Mouse (Mus musculus): Measurements from ENCODE around the gene Acr. TPM values are rescaled to one million over a fixed set of nuclear protein-coding genes. Genes with fewer than 3 reads are reported as not detected.

The Acr gene
- total RNA-seq (2014; rRNA removed), result not detected in 2 replicates
- 0.10 and 0.16 TPM in 2 replicates for polyA plus RNA-seq (2012; rRNA removed)

GRCm38 (mm10) chr15:89568114-89568513 is at the start of gene Acr:
Gene Acr (plus strand): TSS chr15:89568326.
- no peaks in the 10 kb centered on the region for H3K36me3 ChIP-seq (ENCODE audit: control insufficient read depth, insufficient read depth, low read length)
- H3K4me3 ChIP-seq (ENCODE audit: insufficient read depth, low read depth, low read length), result no peak within 1 kb of the TSS
- no peak within 1 kb of the TSS for H3K27ac ChIP-seq (replicated peaks; ENCODE audit: insufficient read depth, low read depth, low read length)
- H3K4me1 ChIP-seq (ENCODE audit: control insufficient read depth, insufficient read depth, low read length), result no peaks in the 10 kb centered on the region
- H3K27me3 ChIP-seq (ENCODE audit: control insufficient read depth, insufficient read depth, low read length), result no peaks in the 10 kb centered on the region
- TF ChIP-seq POLR2A (IDR thresholded peaks at IDR 0.05; ENCODE audit: extremely low read depth, insufficient read depth, low read length) (no peak), CTCF (IDR thresholded peaks at IDR 0.05; ENCODE audit: low read depth, low read length) (no peak)
- WGBS, result 83% methylated on average over 6 of the region's 6 CpGs
- no peaks in the 10 kb centered on the region for H3K79me2 ChIP-seq (ENCODE audit: control insufficient read depth, insufficient read depth, low read length)
- H3K9ac ChIP-seq (ENCODE audit: low read depth, low read length), result no peak within 1 kb of the TSS
- DNase-seq (ENCODE audit: extremely low read depth, low read depth, low spot score), result no peak

- WGBS, result 71% methylated on average over 7 of the region's 7 CpGs
- TF ChIP-seq CTCF (IDR thresholded peaks at IDR 0.05; ENCODE audit: low read depth, low read length) (no peak), POLR2A (IDR thresholded peaks at IDR 0.05; ENCODE audit: extremely low read depth, insufficient read depth, low read length) (no peak)
- Histone ChIP-seq H3K9ac (ENCODE audit: low read depth, low read length) (no peak overlapping the region), H3K27ac (replicated peaks; ENCODE audit: insufficient read depth, low read depth, low read length) (no peak overlapping the region), H3K4me3 (ENCODE audit: insufficient read depth, low read depth, low read length) (no peak overlapping the region), H3K4me1 (ENCODE audit: control insufficient read depth, insufficient read depth, low read length) (no peaks in the 10 kb centered on the region), H3K27me3 (ENCODE audit: control insufficient read depth, insufficient read depth, low read length) (0 out of 2 replicates have a peak, but pooled peaks cover 7% of the 10 kb centered on the region), H3K36me3 (ENCODE audit: control insufficient read depth, insufficient read depth, low read length) (no peaks in the 10 kb centered on the region), H3K79me2 (ENCODE audit: control insufficient read depth, insufficient read depth, low read length) (no peaks in the 10 kb centered on the region)
- no peak for DNase-seq (ENCODE audit: extremely low read depth, low read depth, low spot score)
Observed at GRCm38 (mm10) chr15:89521951-89522350, 46.2 kb upstream of the Acr start.

- no peak overlapping the region for H3K4me3 ChIP-seq (ENCODE audit: insufficient read depth, low read depth, low read length)
Observed at GRCm38 (mm10) chr15:89522566-89523282, 45.4 kb upstream of the Acr start.

GRCm38 (mm10) chr15:89523283-89523832 is 44.8 kb upstream of the Acr start:
- Histone ChIP-seq H3K27me3 (ENCODE audit: control insufficient read depth, insufficient read depth, low read length) (0 out of 2 replicates have a peak, but pooled peaks cover 7% of the 10 kb centered on the region), H3K36me3 (ENCODE audit: control insufficient read depth, insufficient read depth, low read length) (no peaks in the 10 kb centered on the region), H3K79me2 (ENCODE audit: control insufficient read depth, insufficient read depth, low read length) (no peaks in the 10 kb centered on the region), H3K27ac (replicated peaks; ENCODE audit: insufficient read depth, low read depth, low read length) (no peak overlapping the region), H3K4me1 (ENCODE audit: control insufficient read depth, insufficient read depth, low read length) (no peaks in the 10 kb centered on the region), H3K9ac (ENCODE audit: low read depth, low read length) (no peak overlapping the region), H3K4me3 (ENCODE audit: insufficient read depth, low read depth, low read length) (no peak overlapping the region)
- DNase-seq (ENCODE audit: extremely low read depth, low read depth, low spot score), result no peak
- TF ChIP-seq POLR2A (IDR thresholded peaks at IDR 0.05; ENCODE audit: extremely low read depth, insufficient read depth, low read length) (no peak), CTCF (IDR thresholded peaks at IDR 0.05; ENCODE audit: low read depth, low read length) (no peak)
- WGBS, result 47% methylated on average over 47 of the region's 47 CpGs

More at GRCm38 (mm10) chr15:89522566-89523282, 45.4 kb upstream of the Acr start:
- Histone ChIP-seq H3K9ac (ENCODE audit: low read depth, low read length) (no peak overlapping the region), H3K79me2 (ENCODE audit: control insufficient read depth, insufficient read depth, low read length) (no peaks in the 10 kb centered on the region), H3K4me1 (ENCODE audit: control insufficient read depth, insufficient read depth, low read length) (no peaks in the 10 kb centered on the region), H3K27ac (replicated peaks; ENCODE audit: insufficient read depth, low read depth, low read length) (no peak overlapping the region), H3K36me3 (ENCODE audit: control insufficient read depth, insufficient read depth, low read length) (no peaks in the 10 kb centered on the region), H3K27me3 (ENCODE audit: control insufficient read depth, insufficient read depth, low read length) (0 out of 2 replicates have a peak, but pooled peaks cover 7% of the 10 kb centered on the region)
- no peak for DNase-seq (ENCODE audit: extremely low read depth, low read depth, low spot score)
- 81% methylated on average over 10 of the region's 10 CpGs for WGBS
- TF ChIP-seq POLR2A (IDR thresholded peaks at IDR 0.05; ENCODE audit: extremely low read depth, insufficient read depth, low read length) (no peak), CTCF (IDR thresholded peaks at IDR 0.05; ENCODE audit: low read depth, low read length) (no peak)

- no peak overlapping the region for H3K27ac ChIP-seq (replicated peaks; ENCODE audit: insufficient read depth, low read depth, low read length)
- H3K27me3 ChIP-seq (ENCODE audit: control insufficient read depth, insufficient read depth, low read length), result 0 out of 2 replicates have a peak, but pooled peaks cover 7% of the 10 kb centered on the region
- no peak overlapping the region for H3K9ac ChIP-seq (ENCODE audit: low read depth, low read length)
- H3K79me2 ChIP-seq (ENCODE audit: control insufficient read depth, insufficient read depth, low read length), result no peaks in the 10 kb centered on the region
- whole genome bisulfite sequencing, result 39% methylated on average over 52 of the region's 52 CpGs
- DNase-seq (ENCODE audit: extremely low read depth, low read depth, low spot score), result no peak
- H3K4me1 ChIP-seq (ENCODE audit: control insufficient read depth, insufficient read depth, low read length), result no peaks in the 10 kb centered on the region
- no peak for TF ChIP-seq POLR2A (IDR thresholded peaks at IDR 0.05; ENCODE audit: extremely low read depth, insufficient read depth, low read length)
- TF ChIP-seq CTCF (IDR thresholded peaks at IDR 0.05; ENCODE audit: low read depth, low read length), result no peak
- no peaks in the 10 kb centered on the region for H3K36me3 ChIP-seq (ENCODE audit: control insufficient read depth, insufficient read depth, low read length)
- H3K4me3 ChIP-seq (ENCODE audit: insufficient read depth, low read depth, low read length), result no peak overlapping the region
Observed at GRCm38 (mm10) chr15:89524001-89524571, 44.0 kb upstream of the Acr start.

Measured in liver, adult 2 months (tissue).